Mouse (Mus musculus) mesoderm, embryonic 11.5 days (tissue): ENCODE measurements at regions not wholly inside any gene's neighbourhood (a gene's known extent, or its start where the extent isn't known, plus 50 kb on each side); places are given as distances from the start of the nearest gene placed in this dataset.

Experiments used
- DNase-seq: peaks from one replicate; pipeline ENCODE4 v3.0.0-alpha.2; 2012; ENCODE audit warnings: low read depth, low spot score

GRCm38 (mm10) chr3:4971496-4971895 is 779.1 kb upstream of the Gm8797 start:
- DNase-seq: no peak

- no peak for DNase-seq
Measured at GRCm38 (mm10) chr3:4973278-4973677, 777.3 kb upstream of the Gm8797 start.

DNA sequence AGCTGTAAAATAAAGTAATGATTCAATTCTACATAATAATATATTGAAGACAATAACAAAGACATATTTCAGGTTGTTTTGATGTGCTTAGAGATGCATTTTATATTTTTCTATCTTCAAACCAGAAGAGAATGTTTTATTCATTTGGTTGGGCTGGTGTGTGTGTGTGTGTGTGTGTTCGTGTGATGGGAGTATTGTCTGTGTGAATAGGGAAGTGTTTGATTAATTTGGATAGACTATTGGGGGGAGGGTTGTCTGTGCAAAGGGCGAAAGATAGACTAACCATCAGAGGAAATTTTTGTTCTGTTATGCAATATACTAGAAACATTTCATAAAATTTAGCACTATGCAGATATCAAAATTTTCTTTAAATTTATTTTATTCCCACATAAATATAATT is 776.8 kb upstream of the Gm8797 start:
- DNase-seq: no peak

- no peak for DNase-seq
Measured at GRCm38 (mm10) chr3:4974659-4975058, 775.9 kb upstream of the Gm8797 start.

DNA sequence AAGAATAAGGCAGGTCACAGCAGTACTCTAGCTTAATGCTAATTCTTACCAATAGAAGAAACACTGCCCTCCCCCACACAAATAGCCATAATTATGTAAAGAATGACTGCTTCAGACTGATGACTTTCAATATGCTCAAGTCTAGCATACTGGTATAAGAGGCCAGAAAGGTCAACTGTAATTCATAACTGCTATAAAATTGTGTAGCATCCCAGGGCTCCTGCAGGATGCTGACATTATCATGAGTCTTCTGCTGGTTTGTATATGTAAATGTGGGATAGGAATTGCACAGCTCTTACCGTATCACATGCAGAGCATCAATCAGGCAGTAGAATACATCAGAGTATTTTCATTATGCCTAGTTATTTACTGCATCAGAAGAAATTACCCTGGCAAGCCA is 774.3 kb upstream of the Gm8797 start:
- DNase-seq: no peak

DNA sequence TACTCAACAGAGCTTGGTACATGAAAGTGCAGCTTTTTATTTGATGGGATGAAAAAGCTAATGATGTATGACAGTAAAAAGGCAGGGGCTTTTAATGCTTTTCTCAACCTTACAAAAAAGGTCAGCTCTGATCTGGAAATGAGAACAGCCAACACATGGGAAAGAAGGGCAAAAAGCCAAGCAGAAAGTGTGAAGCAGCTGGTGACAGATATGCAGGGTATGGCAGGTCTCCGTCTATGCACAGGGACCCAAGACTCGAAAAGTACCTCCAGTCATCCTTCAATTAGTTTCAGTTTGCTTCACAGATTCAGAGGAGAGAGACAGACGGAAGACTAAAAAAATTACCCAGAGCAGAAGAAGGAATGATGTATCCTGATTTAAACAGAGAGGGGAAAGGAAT is 732.9 kb upstream of the Gm8797 start:
- no peak for DNase-seq
